Mouse (Mus musculus): ENCODE data around the gene Fam189a2. TPM values are rescaled to one million over a fixed set of nuclear protein-coding genes. Genes with fewer than 3 reads are reported as not detected.

Fam189a2 gene
- polyA plus RNA-seq, 1 experiment from 2014 or later, result 0.88 TPM

GRCm38 (mm10) chr19:24056880-24057279 lies 26.1 kb upstream of the Fam189a2 start:
- WGBS, result 100% methylated on average over 1 of the region's 1 CpGs
- H3K9ac ChIP-seq (ENCODE audit: low read depth, low read length), result no peak overlapping the region
- ATAC-seq, result no peak
- H3K27me3 ChIP-seq (replicated peaks; ENCODE audit: control insufficient read depth, insufficient read depth, low read length), result no peaks in the 10 kb centered on the region
- no peak overlapping the region for H3K27ac ChIP-seq (ENCODE audit: low read length)
- no peak overlapping the region for H3K4me3 ChIP-seq (ENCODE audit: low read length)
- no peak overlapping the region for H3K4me2 ChIP-seq (ENCODE audit: low read depth, low read length)
- peaks cover 31% of the 10 kb centered on the region for H3K4me1 ChIP-seq (ENCODE audit: control insufficient read depth, insufficient read depth, low read length)
- H3K9me3 ChIP-seq (ENCODE audit: control insufficient read depth, low read length), result no peaks in the 10 kb centered on the region
- no peaks in the 10 kb centered on the region for H3K36me3 ChIP-seq (ENCODE audit: control insufficient read depth, insufficient read depth, low read length)

GRCm38 (mm10) chr19:24054904-24055303 lies 24.1 kb upstream of the Fam189a2 start:
- H3K9ac ChIP-seq (ENCODE audit: low read depth, low read length), result no peak overlapping the region
- no peaks in the 10 kb centered on the region for H3K9me3 ChIP-seq (ENCODE audit: control insufficient read depth, low read length)
- ATAC-seq, result peak; percentile 54
- no peak overlapping the region for H3K4me3 ChIP-seq (ENCODE audit: low read length)
- H3K27ac ChIP-seq (ENCODE audit: low read length), result peak overlapping the region; percentile 55
- no peaks in the 10 kb centered on the region for H3K36me3 ChIP-seq (ENCODE audit: control insufficient read depth, insufficient read depth, low read length)
- H3K4me1 ChIP-seq (ENCODE audit: control insufficient read depth, insufficient read depth, low read length), result peaks cover 31% of the 10 kb centered on the region
- WGBS, result 36% methylated on average over 2 of the region's 2 CpGs
- H3K27me3 ChIP-seq (replicated peaks; ENCODE audit: control insufficient read depth, insufficient read depth, low read length), result no peaks in the 10 kb centered on the region
- H3K4me2 ChIP-seq (ENCODE audit: low read depth, low read length), result no peak overlapping the region

- peak; percentile 78 for ATAC-seq
- H3K36me3 ChIP-seq (ENCODE audit: control insufficient read depth, insufficient read depth, low read length), result no peaks in the 10 kb centered on the region
- H3K9ac ChIP-seq (ENCODE audit: low read depth, low read length), result no peak overlapping the region
- peaks cover 31% of the 10 kb centered on the region for H3K4me1 ChIP-seq (ENCODE audit: control insufficient read depth, insufficient read depth, low read length)
- WGBS, result 19% methylated on average over 5 of the region's 5 CpGs
- H3K4me3 ChIP-seq (ENCODE audit: low read length), result no peak overlapping the region
- no peaks in the 10 kb centered on the region for H3K27me3 ChIP-seq (replicated peaks; ENCODE audit: control insufficient read depth, insufficient read depth, low read length)
- H3K9me3 ChIP-seq (ENCODE audit: control insufficient read depth, low read length), result no peaks in the 10 kb centered on the region
- peak overlapping the region; percentile 55 for H3K27ac ChIP-seq (ENCODE audit: low read length)
- H3K4me2 ChIP-seq (ENCODE audit: low read depth, low read length), result peak overlapping the region; percentile 18; the same call in 1 of the 2 replicates
Measured at GRCm38 (mm10) chr19:24054265-24054664, 23.4 kb upstream of the Fam189a2 start.

GRCm38 (mm10) chr19:24050514-24050913 lies 19.7 kb upstream of the Fam189a2 start:
- Histone ChIP-seq H3K4me2 (ENCODE audit: low read depth, low read length) (no peak overlapping the region), H3K27me3 (replicated peaks; ENCODE audit: control insufficient read depth, insufficient read depth, low read length) (no peaks in the 10 kb centered on the region), H3K4me3 (ENCODE audit: low read length) (no peak overlapping the region), H3K9ac (ENCODE audit: low read depth, low read length) (no peak overlapping the region), H3K4me1 (ENCODE audit: control insufficient read depth, insufficient read depth, low read length) (peaks cover 20% of the 10 kb centered on the region), H3K27ac (ENCODE audit: low read length) (no peak overlapping the region), H3K9me3 (ENCODE audit: control insufficient read depth, low read length) (no peaks in the 10 kb centered on the region), H3K36me3 (ENCODE audit: control insufficient read depth, insufficient read depth, low read length) (no peaks in the 10 kb centered on the region)
- no peak for ATAC-seq
- WGBS, result 77% methylated on average over 2 of the region's 2 CpGs

- no peak for ATAC-seq
- no peak overlapping the region for H3K9ac ChIP-seq (ENCODE audit: low read depth, low read length)
Measured at GRCm38 (mm10) chr19:24049329-24049728, 18.5 kb upstream of the Fam189a2 start.

GRCm38 (mm10) chr19:24046395-24046993 lies 15.7 kb upstream of the Fam189a2 start:
- no peak overlapping the region for H3K9ac ChIP-seq (ENCODE audit: low read depth, low read length)
- WGBS, result 80% methylated on average over 10 of the region's 10 CpGs
- no peak for ATAC-seq
- H3K27ac ChIP-seq (ENCODE audit: low read length), result no peak overlapping the region
- no peak overlapping the region for H3K4me3 ChIP-seq (ENCODE audit: low read length)
- no peaks in the 10 kb centered on the region for H3K9me3 ChIP-seq (ENCODE audit: control insufficient read depth, low read length)
- no peaks in the 10 kb centered on the region for H3K36me3 ChIP-seq (ENCODE audit: control insufficient read depth, insufficient read depth, low read length)
- no peaks in the 10 kb centered on the region for H3K27me3 ChIP-seq (replicated peaks; ENCODE audit: control insufficient read depth, insufficient read depth, low read length)
- H3K4me1 ChIP-seq (ENCODE audit: control insufficient read depth, insufficient read depth, low read length), result no peaks in the 10 kb centered on the region
- no peak overlapping the region for H3K4me2 ChIP-seq (ENCODE audit: low read depth, low read length)

More at GRCm38 (mm10) chr19:24049329-24049728, 18.5 kb upstream of the Fam189a2 start:
- Histone ChIP-seq H3K27ac (ENCODE audit: low read length) (no peak overlapping the region), H3K36me3 (ENCODE audit: control insufficient read depth, insufficient read depth, low read length) (no peaks in the 10 kb centered on the region), H3K9me3 (ENCODE audit: control insufficient read depth, low read length) (no peaks in the 10 kb centered on the region), H3K4me3 (ENCODE audit: low read length) (no peak overlapping the region), H3K4me2 (ENCODE audit: low read depth, low read length) (no peak overlapping the region), H3K27me3 (replicated peaks; ENCODE audit: control insufficient read depth, insufficient read depth, low read length) (no peaks in the 10 kb centered on the region), H3K4me1 (ENCODE audit: control insufficient read depth, insufficient read depth, low read length) (peaks cover 10% of the 10 kb centered on the region; the same call in 1 of the 2 replicates)
- 80% methylated on average over 3 of the region's 3 CpGs for WGBS

GRCm38 (mm10) chr19:24042387-24042786 lies 11.6 kb upstream of the Fam189a2 start:
- no peaks in the 10 kb centered on the region for H3K27me3 ChIP-seq (replicated peaks; ENCODE audit: control insufficient read depth, insufficient read depth, low read length)
- no peak for ATAC-seq
- H3K4me2 ChIP-seq (ENCODE audit: low read depth, low read length), result no peak overlapping the region
- H3K4me3 ChIP-seq (ENCODE audit: low read length), result no peak overlapping the region
- H3K36me3 ChIP-seq (ENCODE audit: control insufficient read depth, insufficient read depth, low read length), result no peaks in the 10 kb centered on the region
- H3K27ac ChIP-seq (ENCODE audit: low read length), result no peak overlapping the region
- H3K4me1 ChIP-seq (ENCODE audit: control insufficient read depth, insufficient read depth, low read length), result no peaks in the 10 kb centered on the region
- no peak overlapping the region for H3K9ac ChIP-seq (ENCODE audit: low read depth, low read length)
- whole genome bisulfite sequencing, result 95% methylated on average over 2 of the region's 2 CpGs
- no peaks in the 10 kb centered on the region for H3K9me3 ChIP-seq (ENCODE audit: control insufficient read depth, low read length)

GRCm38 (mm10) chr19:24039061-24039853 lies 8.4 kb upstream of the Fam189a2 start:
- no peak for ATAC-seq

GRCm38 (mm10) chr19:24034367-24034766 lies 3.5 kb upstream of the Fam189a2 start:
- WGBS, result 75% methylated on average over 3 of the region's 3 CpGs
- Histone ChIP-seq H3K36me3 (ENCODE audit: control insufficient read depth, insufficient read depth, low read length) (no peaks in the 10 kb centered on the region), H3K27me3 (replicated peaks; ENCODE audit: control insufficient read depth, insufficient read depth, low read length) (peaks cover 19% of the 10 kb centered on the region), H3K4me3 (ENCODE audit: low read length) (no peak overlapping the region), H3K9me3 (ENCODE audit: control insufficient read depth, low read length) (no peaks in the 10 kb centered on the region), H3K4me1 (ENCODE audit: control insufficient read depth, insufficient read depth, low read length) (peaks cover 7% of the 10 kb centered on the region; the same call in 1 of the 2 replicates), H3K4me2 (ENCODE audit: low read depth, low read length) (no peak overlapping the region), H3K27ac (ENCODE audit: low read length) (no peak overlapping the region), H3K9ac (ENCODE audit: low read depth, low read length) (no peak overlapping the region)
- ATAC-seq, result no peak

More at GRCm38 (mm10) chr19:24039061-24039853, 8.4 kb upstream of the Fam189a2 start:
- 63% methylated on average over 14 of the region's 14 CpGs for WGBS
- H3K9ac ChIP-seq (ENCODE audit: low read depth, low read length), result no peak overlapping the region
- H3K27ac ChIP-seq (ENCODE audit: low read length), result no peak overlapping the region
- no peaks in the 10 kb centered on the region for H3K9me3 ChIP-seq (ENCODE audit: control insufficient read depth, low read length)
- H3K4me1 ChIP-seq (ENCODE audit: control insufficient read depth, insufficient read depth, low read length), result no peaks in the 10 kb centered on the region
- no peak overlapping the region for H3K4me2 ChIP-seq (ENCODE audit: low read depth, low read length)
- no peak overlapping the region for H3K4me3 ChIP-seq (ENCODE audit: low read length)
- no peaks in the 10 kb centered on the region for H3K36me3 ChIP-seq (ENCODE audit: control insufficient read depth, insufficient read depth, low read length)
- no peaks in the 10 kb centered on the region; the same call in 1 of the 2 replicates for H3K27me3 ChIP-seq (replicated peaks; ENCODE audit: control insufficient read depth, insufficient read depth, low read length)

Measured in intestine, embryonic 16.5 days (tissue).